Mouse (Mus musculus) midbrain, postnatal 0 days (tissue): ENCODE data around the gene Cpsf6. TPM values are rescaled to one million over a fixed set of nuclear protein-coding genes. Genes with fewer than 3 reads are reported as not detected.

Source experiments
- ATAC-seq: fragments of 200-750 bp; cut with Nextera tagmentation; 2 replicates; pipeline ENCODE4 v1.8.0; 2017; ENCODE audit warnings: moderate number of reproducible peaks, mild to moderate bottlenecking, moderate TSS enrichment, moderate library complexity; ENCODE audit not compliant: low FRiP score
- DNase-seq: peaks from one replicate; pipeline ENCODE4 v3.0.0-alpha.2; 2015; ENCODE audit warnings: low spot score
- H3K27ac ChIP-seq: fragments of 300-500 bp; sonication (generic); 2 replicates; pipeline ENCODE4 v1.5.1; 2014; ENCODE audit warnings: low read depth, mild to moderate bottlenecking, low read length, mixed read lengths
- H3K27me3 ChIP-seq: fragments of 300-500 bp; sonication (generic); 2 replicates; pipeline ENCODE4 v1.6.1; 2014; ENCODE audit warnings: low read length, control low read depth, mixed read lengths; ENCODE audit not compliant: insufficient read depth
- H3K36me3 ChIP-seq: fragments of 300-500 bp; sonication (generic); 2 replicates; pipeline ENCODE4 v1.6.1; 2014; ENCODE audit warnings: low read length, control low read depth, mixed read lengths; ENCODE audit not compliant: insufficient read depth
- H3K4me1 ChIP-seq: fragments of 300-500 bp; sonication (generic); 2 replicates; pipeline ENCODE4 v1.6.1; 2014; ENCODE audit warnings: mild to moderate bottlenecking, control low read depth, antibody characterized with exemption, low read length, mixed read lengths; ENCODE audit not compliant: insufficient read depth
- H3K4me2 ChIP-seq: fragments of 300-500 bp; sonication (generic); 2 replicates; pipeline ENCODE4 v1.6.1; 2014; ENCODE audit warnings: low read depth, mild to moderate bottlenecking, low read length, mixed read lengths; ENCODE audit not compliant: poor library complexity, severe bottlenecking
- H3K4me3 ChIP-seq: fragments of 300-500 bp; sonication (generic); 2 replicates; pipeline ENCODE4 v1.5.1; 2014; ENCODE audit warnings: low read depth, mild to moderate bottlenecking, low read length, moderate library complexity
- H3K9ac ChIP-seq: fragments of 300-500 bp; sonication (generic); replicated peaks from 2 replicates; pipeline ENCODE4 v1.6.1; 2014; ENCODE audit warnings: mild to moderate bottlenecking, low read length, moderate library complexity, mixed read lengths; ENCODE audit not compliant: poor library complexity, severe bottlenecking
- H3K9me3 ChIP-seq: fragments of 300-500 bp; sonication (generic); 2 replicates; pipeline ENCODE4 v1.6.1; 2016; ENCODE audit warnings: low read length, control low read depth
- CTCF ChIP-seq: IDR thresholded peaks from 2 replicates; pipeline ENCODE4 v1.5.1; 2016; ENCODE audit warnings: antibody characterized with exemption, mild to moderate bottlenecking
- WGBS: fragments of 180-500 bp; shearing (Covaris S2); extraction: QIAGEN DNeasy Blood & Tissue Kit; methylation state at CpG from one replicate; pipeline ENCODE4 v1.1.7; 2014; 5-methylcytosine and 5-hydroxymethylcytosine counted together
- polyA plus RNA-seq: library from polyadenylated mRNA; unstranded; fragments of >200 nt; fragmentation: Nextera tagmentation; extraction: Ambion mirVana; gene quantifications from 2 replicates; pipeline ENCODE4 v1.2.1, GENCODE M21; 2015
- total RNA-seq: library from RNA; depleted of rRNA; stranded (reverse); fragments of >200 nt; gene quantifications from 2 replicates; pipeline ENCODE4 v1.2.3, GENCODE M21; 2014

The Cpsf6 gene
- total and polyA plus RNA-seq, 2 experiments from 2014 or later = 85.1 to 120 TPM

DNA sequence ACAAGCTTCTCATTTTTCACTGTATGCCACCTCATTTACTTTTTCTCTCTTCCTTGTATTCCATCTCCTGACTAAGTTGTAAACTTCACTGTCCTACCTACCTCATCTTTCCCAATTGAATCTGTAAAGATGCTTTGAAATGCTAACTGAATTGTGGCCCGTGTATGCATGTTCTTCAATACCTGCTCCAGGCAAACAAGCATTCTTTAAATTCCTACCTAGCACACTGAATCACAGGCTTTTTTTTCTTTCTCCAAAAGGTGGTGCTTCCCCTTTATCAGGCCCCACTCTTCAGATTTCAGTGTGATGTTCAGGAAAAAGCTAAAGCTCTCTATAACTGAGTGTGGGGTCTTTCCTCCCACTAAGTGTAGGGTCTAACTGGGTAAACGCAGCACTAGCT, 37.4 kb downstream of the Cpsf6 start:
- no peaks in the 10 kb centered on the region for H3K36me3 ChIP-seq
- no peaks in the 10 kb centered on the region for H3K9me3 ChIP-seq
- no peak overlapping the region for H3K4me3 ChIP-seq
- H3K27ac ChIP-seq = no peak overlapping the region
- 73% methylated on average over 2 of the region's 2 CpGs for WGBS
- H3K9ac ChIP-seq = no peak overlapping the region
- ATAC-seq = no peak
- no peak for DNase-seq
- no peaks in the 10 kb centered on the region for H3K4me1 ChIP-seq
- H3K27me3 ChIP-seq = no peaks in the 10 kb centered on the region
- TF ChIP-seq CTCF = no peak
- no peak overlapping the region for H3K4me2 ChIP-seq

DNA sequence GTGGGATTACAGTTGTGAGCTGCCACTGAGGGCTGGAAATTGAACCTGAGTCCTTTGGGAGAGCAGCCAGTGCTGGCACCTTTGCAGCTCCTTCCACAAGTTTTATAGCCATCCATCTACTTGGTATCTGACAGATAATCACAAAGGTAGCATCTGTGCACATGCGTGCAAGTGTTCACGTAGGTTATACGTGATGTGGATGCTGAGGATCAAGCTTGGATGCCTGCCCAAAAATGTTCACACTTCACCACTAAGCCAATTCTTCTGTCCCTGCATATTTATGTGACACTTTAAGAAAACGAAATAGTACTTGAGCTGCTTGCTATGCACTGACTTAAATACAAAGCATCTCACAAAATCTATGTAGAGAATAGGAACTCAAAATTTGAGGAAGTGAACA, 38.8 kb downstream of the Cpsf6 start:
- WGBS = 69% methylated on average over 4 of the region's 4 CpGs
- DNase-seq = peak; percentile 25

DNA sequence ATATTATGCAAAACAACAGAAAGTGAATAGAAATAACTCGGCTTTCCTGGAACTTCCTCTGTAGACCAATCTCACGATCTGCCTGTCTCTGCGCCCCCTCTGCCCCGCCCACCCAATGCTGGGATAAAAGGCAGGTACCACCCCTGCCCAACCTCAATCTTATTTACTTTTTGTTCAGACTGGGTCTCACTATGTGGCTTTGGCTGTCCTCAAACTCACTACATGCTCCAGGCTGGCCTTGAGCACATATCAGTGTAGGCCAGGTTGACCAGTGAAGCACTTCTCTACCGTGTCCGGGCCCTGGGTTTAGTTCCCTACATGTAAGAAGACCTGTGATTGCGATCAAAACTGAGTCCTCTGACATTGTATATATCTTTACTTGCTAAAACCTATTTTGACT, 40.6 kb downstream of the Cpsf6 start:
- Histone ChIP-seq H3K9me3 (no peaks in the 10 kb centered on the region), H3K9ac (no peak overlapping the region), H3K4me3 (no peak overlapping the region), H3K27me3 (no peaks in the 10 kb centered on the region), H3K36me3 (no peaks in the 10 kb centered on the region), H3K4me2 (no peak overlapping the region), H3K4me1 (no peaks in the 10 kb centered on the region), H3K27ac (no peak overlapping the region)
- ATAC-seq (no peak), DNase-seq (no peak)
- no peak for TF ChIP-seq CTCF
- WGBS = 83% methylated on average over 7 of the region's 7 CpGs

More for the DNA sequence above, 38.8 kb downstream of the Cpsf6 start:
- Histone ChIP-seq H3K9ac (no peak overlapping the region), H3K9me3 (no peaks in the 10 kb centered on the region), H3K36me3 (no peaks in the 10 kb centered on the region), H3K4me3 (no peak overlapping the region), H3K4me2 (no peak overlapping the region), H3K27ac (no peak overlapping the region), H3K27me3 (no peaks in the 10 kb centered on the region), H3K4me1 (no peaks in the 10 kb centered on the region)
- TF ChIP-seq CTCF = no peak
- ATAC-seq = no peak

DNA sequence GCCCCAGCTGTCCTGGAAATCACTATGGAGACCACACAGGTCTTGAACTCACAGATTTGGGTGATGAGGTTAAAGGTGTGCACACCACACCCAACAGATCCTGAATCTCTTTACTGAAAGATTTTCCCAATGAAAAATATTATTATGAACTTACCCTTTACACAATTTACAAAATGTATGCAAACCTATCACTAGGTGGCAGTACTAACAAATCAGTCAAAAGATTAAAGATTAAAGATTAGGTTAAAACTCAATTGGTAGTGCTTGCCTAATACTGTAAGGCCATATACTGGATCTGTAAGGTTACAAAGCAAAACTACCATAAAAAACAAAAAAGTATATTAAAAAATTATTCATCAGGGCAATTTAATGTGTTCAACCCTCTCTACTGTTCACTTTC, 41.9 kb downstream of the Cpsf6 start:
- Histone ChIP-seq H3K27me3 (no peaks in the 10 kb centered on the region), H3K9ac (no peak overlapping the region), H3K27ac (no peak overlapping the region), H3K4me3 (no peak overlapping the region), H3K4me2 (no peak overlapping the region), H3K36me3 (no peaks in the 10 kb centered on the region), H3K4me1 (no peaks in the 10 kb centered on the region), H3K9me3 (no peaks in the 10 kb centered on the region)
- DNase-seq (no peak), ATAC-seq (no peak)
- peak; percentile 57 for TF ChIP-seq CTCF

DNA sequence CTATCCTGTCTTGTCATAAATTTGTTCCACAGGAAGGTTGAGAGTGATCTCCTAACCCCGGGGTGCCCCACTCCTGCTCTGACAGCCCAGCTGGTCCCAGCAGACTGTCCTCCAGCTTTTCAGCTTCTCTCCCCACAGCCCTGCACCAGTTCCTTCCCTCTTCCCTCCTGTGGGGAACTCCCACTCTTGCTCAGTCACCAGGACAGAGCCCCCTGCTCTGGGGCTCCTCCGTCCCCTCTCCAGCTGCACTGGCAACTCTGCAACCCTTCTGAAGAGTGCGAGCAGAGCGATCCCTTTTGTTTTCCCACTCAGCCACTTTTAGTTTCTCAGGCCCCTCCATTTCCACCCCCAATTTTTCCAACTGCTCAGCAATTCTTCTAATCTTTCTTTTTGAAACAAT, 44.2 kb downstream of the Cpsf6 start:
- no peak for TF ChIP-seq CTCF
- H3K4me3 ChIP-seq = no peak overlapping the region
- ATAC-seq = 0 out of 2 replicates have a peak, but pooled peaks have one; percentile 24
- no peak overlapping the region for H3K9ac ChIP-seq
- no peak for DNase-seq
- H3K4me1 ChIP-seq = no peaks in the 10 kb centered on the region
- no peak overlapping the region for H3K27ac ChIP-seq
- H3K4me2 ChIP-seq = no peak overlapping the region
- H3K9me3 ChIP-seq = no peaks in the 10 kb centered on the region
- 35% methylated on average over 4 of the region's 4 CpGs for WGBS
- H3K36me3 ChIP-seq = no peaks in the 10 kb centered on the region
- no peaks in the 10 kb centered on the region for H3K27me3 ChIP-seq

DNA sequence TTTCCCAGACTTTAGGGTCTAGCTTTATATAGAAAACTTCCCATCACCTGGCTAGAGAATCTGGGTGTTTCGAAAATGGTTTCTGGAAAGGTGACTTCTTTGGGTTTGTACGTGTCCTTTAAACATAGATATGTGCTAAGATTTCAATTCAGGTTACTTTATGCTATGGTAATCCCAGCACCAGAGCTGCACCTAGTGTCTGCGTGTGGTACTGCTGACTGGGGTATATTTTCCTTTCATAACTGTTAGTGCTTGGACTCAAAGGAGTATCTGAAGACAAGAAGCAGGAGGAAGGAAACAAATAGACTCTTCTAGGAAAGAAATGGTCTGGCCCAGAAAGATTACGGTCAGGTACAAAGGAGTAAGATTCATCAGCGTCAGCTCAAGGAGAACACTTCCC, 49.3 kb downstream of the Cpsf6 start:
- no peak for DNase-seq
- no peaks in the 10 kb centered on the region for H3K4me1 ChIP-seq

More for the DNA sequence above, 49.3 kb downstream of the Cpsf6 start:
- no peaks in the 10 kb centered on the region for H3K27me3 ChIP-seq
- H3K4me2 ChIP-seq = no peak overlapping the region
- no peak overlapping the region for H3K27ac ChIP-seq
- H3K9me3 ChIP-seq = no peaks in the 10 kb centered on the region
- 75% methylated on average over 5 of the region's 5 CpGs for WGBS
- H3K9ac ChIP-seq = no peak overlapping the region
- no peak overlapping the region for H3K4me3 ChIP-seq
- ATAC-seq = no peak
- TF ChIP-seq CTCF = peak; percentile 58
- no peaks in the 10 kb centered on the region for H3K36me3 ChIP-seq
